In genomic region chr2:32744272-32744982, GRCm38 (mm10) we compare ENCODE assay signal across 25 mouse cellular contexts. TPM values are rescaled to one million over a fixed set of nuclear protein-coding genes. Genes with fewer than 3 reads are reported as not detected.
DNase-seq lines count a peak whose midpoint lies in the region; ATAC-seq and TF ChIP-seq lines count a peak whose summit lies in the region.
"Had no signal": no experiment of that assay in that cellular context is flagged by ENCODE, and none has a peak within 500 bp of the region (broad histone marks: within the 10 kb centered on the region; RNA-seq: fewer than 3 reads in every experiment).

No protein-coding gene starts in this region.

- no peak for TF ChIP-seq POLR2A in MEL (IDR thresholded peaks at IDR 0.05; ENCODE audit: control insufficient read depth in 1 of 2, insufficient read depth in 1 of 2, low read depth in 1 of 2, low read length in 2 of 2, poor library complexity in 1 of 2)

- no peaks in the 10 kb centered on the region for H3K9me3 ChIP-seq in kidney, embryonic 14.5 days (ENCODE audit: control insufficient read depth, low read length)
- no peaks in the 10 kb centered on the region for H3K9me3 ChIP-seq in MEL (replicated peaks; ENCODE audit: insufficient read depth, low read length)
- H3K9me3 ChIP-seq: forebrain, embryonic 10.5 days had no signal

- H3K27me3 ChIP-seq in kidney, embryonic 14.5 days (ENCODE audit: control insufficient read depth, insufficient read depth, low read length) = peaks cover 22% of the 10 kb centered on the region
- H3K27me3 ChIP-seq in MEL (ENCODE audit: control insufficient read depth in 1 of 2, insufficient read depth in 2 of 2, low read length in 2 of 2) = no peaks in the 10 kb centered on the region

- no peak overlapping the region for H3K27ac ChIP-seq in kidney, embryonic 14.5 days (ENCODE audit: low read depth, low read length)
- H3K27ac ChIP-seq in MEL (ENCODE audit: control insufficient read depth, low read depth, low read length) = no peak overlapping the region
- H3K27ac ChIP-seq: forebrain, embryonic 10.5 days; gastrocnemius, adult 2 months; layer of hippocampus, adult 2 months; left cerebral cortex, adult 2 months; stomach, postnatal 0 days had no signal

- WGBS in kidney, embryonic 14.5 days = 76% methylated on average over 15 of the region's 15 CpGs

- DNase-seq in adrenal gland, postnatal 10 days = peak; percentile 30
- no peak for DNase-seq in adrenal gland, adult 18-20 months (ENCODE audit: low spot score in 2 of 2)
- peak; percentile 52 to 65 for DNase-seq in kidney, postnatal 4 days
- peak; percentile 47 for DNase-seq in MEL (ENCODE audit: low read depth, low spot score)
- no peak for DNase-seq in thymus, adult 18-20 months
- no peak for DNase-seq in gastrocnemius, adult 18-20 months (ENCODE audit: low spot score)
- DNase-seq: adrenal gland, adult 2 months; cerebellum, postnatal 10 days; gastrocnemius, adult 2 months; heart, postnatal 36 days; kidney, adult 18-20 months; kidney, postnatal 10 days; left cerebral cortex, postnatal 4 days; liver; lung, postnatal 10 days; right cerebral cortex, postnatal 4 days had no signal

- H3K4me3 ChIP-seq in kidney, embryonic 14.5 days (ENCODE audit: low read length) = no peak overlapping the region
- no peak overlapping the region for H3K4me3 ChIP-seq in MEL (ENCODE audit: control insufficient read depth in 1 of 2, insufficient read depth in 1 of 2, low read depth in 2 of 2, low read length in 2 of 2)
- H3K4me3 ChIP-seq: forebrain, embryonic 10.5 days; gastrocnemius, adult 2 months; layer of hippocampus, adult 2 months; left cerebral cortex, adult 2 months had no signal

- H3K4me2 ChIP-seq in kidney, embryonic 14.5 days (replicated peaks; ENCODE audit: low read depth, low read length) = no peak overlapping the region
- H3K4me2 ChIP-seq: midbrain, embryonic 11.5 days had no signal

- no peak for TF ChIP-seq CTCF in MEL (IDR thresholded peaks at IDR 0.05 in 2 of 3, conservative IDR thresholded peaks at IDR 0.05 in 1 of 3; ENCODE audit: control insufficient read depth in 1 of 3, insufficient read depth in 1 of 3, low read depth in 2 of 3, low read length in 3 of 3, poor library complexity in 1 of 3, severe bottlenecking in 1 of 3)

- no peak overlapping the region for H3K9ac ChIP-seq in kidney, embryonic 14.5 days (ENCODE audit: low read depth, low read length)
- H3K9ac ChIP-seq in MEL (ENCODE audit: control insufficient read depth, low read depth, low read length, poor library complexity, severe bottlenecking) = no peak overlapping the region

- peaks cover 14% of the 10 kb centered on the region for H3K4me1 ChIP-seq in kidney, embryonic 14.5 days (ENCODE audit: control insufficient read depth, insufficient read depth, low read length)
- H3K4me1 ChIP-seq in MEL (ENCODE audit: control insufficient read depth in 1 of 2, insufficient read depth in 2 of 2, low read length in 2 of 2) = no peaks in the 10 kb centered on the region

- ATAC-seq in kidney, embryonic 14.5 days (ENCODE audit: low FRiP score, low TSS enrichment) = no peak
- ATAC-seq in megakaryocyte, adult 5-6 weeks (ENCODE audit: poor library complexity, severe bottlenecking) = 0 out of 2 replicates have a peak, but pooled peaks have one; percentile 43

- H3K79me2 ChIP-seq in MEL (ENCODE audit: control insufficient read depth, insufficient read depth, low read length, poor library complexity) = no peaks in the 10 kb centered on the region

- peaks cover 23% of the 10 kb centered on the region for H3K36me3 ChIP-seq in kidney, embryonic 14.5 days (ENCODE audit: control insufficient read depth, insufficient read depth, low read length)
- no peaks in the 10 kb centered on the region for H3K36me3 ChIP-seq in MEL (ENCODE audit: control insufficient read depth in 1 of 2, insufficient read depth in 2 of 2, low read length in 2 of 2)

- no peak for TF ChIP-seq EP300 in MEL (IDR thresholded peaks at IDR 0.05; ENCODE audit: low read depth in 1 of 2, low read length in 2 of 2)

- no peak for TF ChIP-seq RAD21 in MEL (IDR thresholded peaks at IDR 0.05; ENCODE audit: low read depth, low read length)

TF ChIP-seq in MEL, 35 proteins besides CTCF, POLR2A, EP300 and RAD21:
- TF ChIP-seq CHD1 (IDR thresholded peaks at IDR 0.05; ENCODE audit: low read depth, low read length) (no peak), SIN3A (IDR thresholded peaks at IDR 0.05; ENCODE audit: low read length) (0 out of 2 replicates have a peak, but pooled peaks have one; percentile 30), MYC (IDR thresholded peaks at IDR 0.05; ENCODE audit: low read depth, low read length) (no peak), GABPA (IDR thresholded peaks at IDR 0.05; ENCODE audit: low read depth, low read length) (no peak), NRF1 (IDR thresholded peaks at IDR 0.05; ENCODE audit: insufficient read depth, low read depth, low read length, poor library complexity, severe bottlenecking) (no peak), TCF12 (IDR thresholded peaks at IDR 0.05; ENCODE audit: low read depth, low read length) (no peak)

RNA-seq across cellular contexts. Expression of gene 6330409D20Rik, which starts 3.6 kb away (rescaled TPM):
- under 1 TPM in 1 of 2 experiments, not detected in 1; 0.30 TPM for total RNA-seq in adrenal gland, postnatal 10 days (2021)
- not detected for total RNA-seq in adrenal gland, adult 18-20 months (2021)
- polyA plus RNA-seq in kidney, embryonic 14.5 days (2014; fragmentation: Nextera tagmentation; extraction: Ambion mirVana) = not detected in 2 replicates
- not detected in 2 replicates for total RNA-seq in MEL (2012; rRNA removed)
- not detected for polyA plus RNA-seq in MEL (2012; ENCODE audit: insufficient read depth in 1 of 2, insufficient read length in 2 of 2, low read depth in 1 of 2, low replicate concordance in 2 of 2, missing spikeins in 1 of 2)
- total RNA-seq in megakaryocyte, adult 5-6 weeks (2015) = not detected in 2 replicates
- total RNA-seq in megakaryocyte, adult 5-6 weeks (2017) = not detected in 2 replicates
- not detected for total RNA-seq in gastrocnemius, adult 18-20 months (2021)
- total RNA-seq: adrenal gland, adult 2 months; gastrocnemius, adult 2 months; heart, postnatal 36 days had no signal
- polyA plus RNA-seq: adrenal gland, adult 2 months; gonadal fat pad, adult 2 months; liver, embryonic 16.5 days; stomach, postnatal 0 days had no signal

RNA-seq across cellular contexts. Expression of gene Tor2a, which starts 12.6 kb away (rescaled TPM):
- total RNA-seq in adrenal gland, postnatal 10 days (2021) = 10 to 100 TPM; 27.7 to 32.6 TPM
- total RNA-seq in adrenal gland, adult 18-20 months (2021) = 10 to 100 TPM; 18.2 to 22.3 TPM
- polyA plus RNA-seq in kidney, embryonic 14.5 days (2014; fragmentation: Nextera tagmentation; extraction: Ambion mirVana) = 75.6 and 76.8 TPM in 2 replicates
- total RNA-seq in MEL (2012; rRNA removed) = 46.6 and 54.7 TPM in 2 replicates
- 10 to 100 TPM in 1 of 2 experiments, not detected in 1; 62.2 TPM for polyA plus RNA-seq in MEL (2012; ENCODE audit: insufficient read depth in 1 of 2, insufficient read length in 2 of 2, low read depth in 1 of 2, low replicate concordance in 2 of 2, missing spikeins in 1 of 2)
- 19.0 and 24.2 TPM in 2 replicates for total RNA-seq in megakaryocyte, adult 5-6 weeks (2015)
- total RNA-seq in megakaryocyte, adult 5-6 weeks (2017) = 17.7 and 17.8 TPM in 2 replicates
- total RNA-seq in gastrocnemius, adult 18-20 months (2021) = 1 to 10 TPM; 4.1 to 4.8 TPM

RNA-seq across cellular contexts. Expression of gene Sh2d3c, which starts 23.6 kb away (rescaled TPM):
- total RNA-seq in adrenal gland, postnatal 10 days (2021) = 10 to 100 TPM; 28.9 to 35.4 TPM
- total RNA-seq in adrenal gland, adult 18-20 months (2021) = 10 to 100 TPM; 11.6 to 14.9 TPM
- polyA plus RNA-seq in kidney, embryonic 14.5 days (2014; fragmentation: Nextera tagmentation; extraction: Ambion mirVana) = 19.8 and 25.4 TPM in 2 replicates
- total RNA-seq in MEL (2012; rRNA removed) = 0.19 and 0.26 TPM in 2 replicates
- under 1 TPM in 1 of 2 experiments, not detected in 1; 0.43 TPM for polyA plus RNA-seq in MEL (2012; ENCODE audit: insufficient read depth in 1 of 2, insufficient read length in 2 of 2, low read depth in 1 of 2, low replicate concordance in 2 of 2, missing spikeins in 1 of 2)
- 49.8 and 56.2 TPM in 2 replicates for total RNA-seq in megakaryocyte, adult 5-6 weeks (2015)
- 30.1 and 38.2 TPM in 2 replicates for total RNA-seq in megakaryocyte, adult 5-6 weeks (2017)
- 1 to 10 TPM; 5.7 to 7.3 TPM for total RNA-seq in gastrocnemius, adult 18-20 months (2021)

RNA-seq across cellular contexts. Expression of gene Ttc16, which starts 31.0 kb away (rescaled TPM):
- under 1 TPM in 1 of 2 experiments, not detected in 1; 0.15 TPM for total RNA-seq in adrenal gland, postnatal 10 days (2021)
- total RNA-seq in adrenal gland, adult 18-20 months (2021) = under 1 TPM; 0.13 to 0.26 TPM
- polyA plus RNA-seq in kidney, embryonic 14.5 days (2014; fragmentation: Nextera tagmentation; extraction: Ambion mirVana) = 0.30 TPM in 1 of 2 replicates, not detected in the other
- 0.26 and 0.69 TPM in 2 replicates for total RNA-seq in MEL (2012; rRNA removed)
- under 1 TPM in 1 of 2 experiments, not detected in 1; 0.35 TPM for polyA plus RNA-seq in MEL (2012; ENCODE audit: insufficient read depth in 1 of 2, insufficient read length in 2 of 2, low read depth in 1 of 2, low replicate concordance in 2 of 2, missing spikeins in 1 of 2)
- not detected in 2 replicates for total RNA-seq in megakaryocyte, adult 5-6 weeks (2015)
- total RNA-seq in megakaryocyte, adult 5-6 weeks (2017) = not detected in 2 replicates
- under 1 TPM in 1 of 2 experiments, not detected in 1; 0.09 TPM for total RNA-seq in gastrocnemius, adult 18-20 months (2021)
- total RNA-seq: gastrocnemius, adult 2 months had no signal

RNA-seq across cellular contexts. Expression of gene Ptrh1, which starts 31.2 kb away (rescaled TPM):
- 1 to 10 TPM; 4.8 to 5.0 TPM for total RNA-seq in adrenal gland, postnatal 10 days (2021)
- 1 to 10 TPM; 5.4 to 9.9 TPM for total RNA-seq in adrenal gland, adult 18-20 months (2021)
- polyA plus RNA-seq in kidney, embryonic 14.5 days (2014; fragmentation: Nextera tagmentation; extraction: Ambion mirVana) = 3.3 and 5.8 TPM in 2 replicates
- total RNA-seq in MEL (2012; rRNA removed) = 18.0 and 27.9 TPM in 2 replicates
- 10 to 100 TPM in 1 of 2 experiments, not detected in 1; 12.3 TPM for polyA plus RNA-seq in MEL (2012; ENCODE audit: insufficient read depth in 1 of 2, insufficient read length in 2 of 2, low read depth in 1 of 2, low replicate concordance in 2 of 2, missing spikeins in 1 of 2)
- 0.57 TPM in 1 of 2 replicates, not detected in the other for total RNA-seq in megakaryocyte, adult 5-6 weeks (2015)
- total RNA-seq in megakaryocyte, adult 5-6 weeks (2017) = 0.88 and 5.4 TPM in 2 replicates
- 1 to 10 TPM; 1.2 to 1.6 TPM for total RNA-seq in gastrocnemius, adult 18-20 months (2021)

Comparison
In these comparisons a context has a peak if more than half of its experiments do, and no peak if none do; other contexts are left out.
1. DNase-seq: peak in adrenal gland, postnatal 10 days (single experiment), kidney, postnatal 4 days (2 of 2) and MEL (single experiment); none in adrenal gland, adult 18-20 months (0 of 2), thymus, adult 18-20 months (0 of 2) and gastrocnemius, adult 18-20 months (single experiment).